Comparison of ENCODE assay signal across 8 mouse cellular contexts in genomic region chr11:118196824-118197388, GRCm38 (mm10). TPM values are rescaled to one million over a fixed set of nuclear protein-coding genes. Genes with fewer than 3 reads are reported as not detected.
DNase-seq lines count a peak whose midpoint lies in the region; ATAC-seq and TF ChIP-seq lines count a peak whose summit lies in the region.
"Had no signal": no experiment of that assay in that cellular context is flagged by ENCODE, and none has a peak within 500 bp of the region (broad histone marks: within the 10 kb centered on the region; RNA-seq: fewer than 3 reads in every experiment).

No protein-coding gene starts in this region.

- peak overlapping the region; percentile 12; the same call in 1 of the 2 replicates for H3K4me2 ChIP-seq in forebrain, embryonic 16.5 days (ENCODE audit: low read length)
- peak overlapping the region; percentile 25; the same call in 1 of the 2 replicates for H3K4me2 ChIP-seq in midbrain, embryonic 12.5 days (replicated peaks)
- H3K4me2 ChIP-seq in liver, postnatal 0 days (ENCODE audit: low read depth, low read length) = no peak overlapping the region

- H3K4me1 ChIP-seq in heart, adult 2 months (ENCODE audit: control insufficient read depth, insufficient read depth, low read length) = peaks cover 66% of the 10 kb centered on the region
- peaks cover 29% of the 10 kb centered on the region for H3K4me1 ChIP-seq in cortical plate, adult 2 months (ENCODE audit: control insufficient read depth, insufficient read depth, low read length)
- H3K4me1 ChIP-seq in forebrain, embryonic 16.5 days (replicated peaks; ENCODE audit: control insufficient read depth, insufficient read depth, low read length) = peaks cover 68% of the 10 kb centered on the region
- H3K4me1 ChIP-seq in midbrain, embryonic 12.5 days = peaks cover 63% of the 10 kb centered on the region
- peaks cover 66% of the 10 kb centered on the region for H3K4me1 ChIP-seq in liver, postnatal 0 days (ENCODE audit: insufficient read depth)

- peaks cover 45% of the 10 kb centered on the region for H3K36me3 ChIP-seq in heart, adult 2 months (ENCODE audit: control insufficient read depth, insufficient read depth, low read length)
- peaks cover 5% of the 10 kb centered on the region; the same call in 1 of the 2 replicates for H3K36me3 ChIP-seq in forebrain, embryonic 16.5 days (ENCODE audit: control insufficient read depth, insufficient read depth)
- H3K36me3 ChIP-seq in midbrain, embryonic 12.5 days = peaks cover 11% of the 10 kb centered on the region
- 0 out of 2 replicates have a peak, but pooled peaks cover 4% of the 10 kb centered on the region for H3K36me3 ChIP-seq in liver, postnatal 0 days (replicated peaks; ENCODE audit: insufficient read depth, low read length)

- 0 out of 2 replicates have a peak overlapping the region, but pooled peaks have one; percentile 7 for H3K4me3 ChIP-seq in heart, adult 2 months
- no peak overlapping the region for H3K4me3 ChIP-seq in cortical plate, adult 2 months (ENCODE audit: insufficient read depth, low read length)
- no peak overlapping the region for H3K4me3 ChIP-seq in forebrain, embryonic 16.5 days (replicated peaks; ENCODE audit: low read length)
- H3K4me3 ChIP-seq in midbrain, embryonic 12.5 days = no peak overlapping the region
- no peak overlapping the region for H3K4me3 ChIP-seq in liver, postnatal 0 days (ENCODE audit: low read depth, low read length)

- no peaks in the 10 kb centered on the region for H3K9me3 ChIP-seq in forebrain, embryonic 16.5 days (ENCODE audit: control insufficient read depth, low read length)
- H3K9me3 ChIP-seq in midbrain, embryonic 12.5 days = no peaks in the 10 kb centered on the region
- no peaks in the 10 kb centered on the region for H3K9me3 ChIP-seq in liver, postnatal 0 days (ENCODE audit: low read length)

- no peaks in the 10 kb centered on the region for H3K27me3 ChIP-seq in heart, adult 2 months (ENCODE audit: control insufficient read depth, insufficient read depth, low read length)
- no peaks in the 10 kb centered on the region for H3K27me3 ChIP-seq in forebrain, embryonic 16.5 days (replicated peaks; ENCODE audit: control insufficient read depth, insufficient read depth, low read length)
- no peaks in the 10 kb centered on the region for H3K27me3 ChIP-seq in midbrain, embryonic 12.5 days
- H3K27me3 ChIP-seq in liver, postnatal 0 days (ENCODE audit: insufficient read depth, low read length) = no peaks in the 10 kb centered on the region

- peak overlapping the region; percentile 71 for H3K27ac ChIP-seq in heart, adult 2 months
- H3K27ac ChIP-seq in cortical plate, adult 2 months (ENCODE audit: insufficient read depth, low read length) = peak overlapping the region; percentile 0; the same call in 1 of the 2 replicates
- H3K27ac ChIP-seq in forebrain, embryonic 16.5 days (ENCODE audit: low read length) = peak overlapping the region; percentile 73
- H3K27ac ChIP-seq in midbrain, embryonic 12.5 days (replicated peaks) = peak overlapping the region; percentile 56; the same call in 1 of the 2 replicates
- H3K27ac ChIP-seq in liver, postnatal 0 days (ENCODE audit: low read depth) = no peak overlapping the region

- intact Hi-C loops in heart, adult 2 months (cut with DNase I) = loop anchor here (2.0 kb wide), 1 partner anchor 14 kb away; no protein-coding TSS in a partner anchor
- intact Hi-C loops in heart, postnatal 25 days (cut with DNase I) = loop anchor here (2.0 kb wide), 1 partner anchor 16 kb away; no protein-coding TSS in a partner anchor

- no peak for TF ChIP-seq POLR2A in heart, adult 2 months (IDR thresholded peaks at IDR 0.05; ENCODE audit: insufficient read depth, low read depth, low read length)
- no peak for TF ChIP-seq POLR2A in cortical plate, adult 2 months (IDR thresholded peaks at IDR 0.05; ENCODE audit: extremely low read depth, insufficient read depth, low read length)

- TF ChIP-seq EP300 in heart, adult 2 months (IDR thresholded peaks at IDR 0.05; ENCODE audit: insufficient read depth, low read depth, low read length) = no peak
- TF ChIP-seq EP300 in liver, postnatal 0 days (IDR thresholded peaks at IDR 0.05; ENCODE audit: low read depth) = no peak

- H3K9ac ChIP-seq in heart, adult 2 months (ENCODE audit: low read depth, low read length) = no peak overlapping the region
- H3K9ac ChIP-seq in forebrain, embryonic 16.5 days (replicated peaks; ENCODE audit: low read depth, low read length) = no peak overlapping the region
- no peak overlapping the region for H3K9ac ChIP-seq in midbrain, embryonic 12.5 days (replicated peaks)
- H3K9ac ChIP-seq in liver, postnatal 0 days (replicated peaks) = no peak overlapping the region

- WGBS in heart, adult 2 months = 14% methylated on average over 10 of the region's 10 CpGs
- WGBS in forebrain, embryonic 16.5 days = 46% methylated on average over 10 of the region's 10 CpGs
- 52% methylated on average over 10 of the region's 10 CpGs for WGBS in midbrain, embryonic 12.5 days
- WGBS in liver, postnatal 0 days (ENCODE audit: insufficient replicate concordance) = 66% methylated on average over 10 of the region's 10 CpGs

- 0 out of 2 replicates have a peak, but pooled peaks have one; percentile 24 for ATAC-seq in forebrain, embryonic 16.5 days
- ATAC-seq in midbrain, embryonic 12.5 days (ENCODE audit: low FRiP score, low read depth) = no peak
- no peak for ATAC-seq in liver, postnatal 0 days
- ATAC-seq: intestine, embryonic 16.5 days had no signal

- DNase-seq in heart, adult 2 months = peak in 1 of 2 experiments; percentile 42
- DNase-seq in heart, postnatal 25 days (ENCODE audit: low spot score) = no peak
- no peak for DNase-seq in B cell, adult 2 months
- DNase-seq in liver, postnatal 0 days = no peak

- TF ChIP-seq CTCF in heart, adult 2 months (IDR thresholded peaks at IDR 0.05) = no peak
- TF ChIP-seq CTCF in cortical plate, adult 2 months (IDR thresholded peaks at IDR 0.05; ENCODE audit: extremely low read depth, insufficient read depth, low read length) = no peak
- no peak for TF ChIP-seq CTCF in liver, postnatal 0 days (IDR thresholded peaks at IDR 0.05; ENCODE audit: low read depth)

- peaks cover 8% of the 10 kb centered on the region for H3K79me2 ChIP-seq in heart, adult 2 months (replicated peaks; ENCODE audit: control insufficient read depth, insufficient read depth, low read length)

RNA-seq across cellular contexts. Expression of gene Cyth1, which starts 51.5 kb away (rescaled TPM):
- total RNA-seq in heart, adult 2 months (2021) = 10 to 100 TPM; 54.1 to 56.0 TPM
- 30.7 and 39.6 TPM in 2 replicates for polyA plus RNA-seq in heart, adult 2 months (2012; rRNA removed)
- 10 to 100 TPM; 48.9 to 53.8 TPM for total RNA-seq in heart, postnatal 25 days (2021)
- 69.2 and 80.3 TPM in 2 replicates for polyA plus RNA-seq in cortical plate, adult 2 months (2012; rRNA removed)
- 32.1 and 35.2 TPM in 2 replicates for polyA plus RNA-seq in forebrain, embryonic 16.5 days (2015; fragmentation: Nextera tagmentation; extraction: Ambion mirVana)
- 28.3 and 28.5 TPM in 2 replicates for polyA plus RNA-seq in midbrain, embryonic 12.5 days (2016; fragmentation: Nextera tagmentation; extraction: Ambion mirVana)
- 7.0 and 7.9 TPM in 2 replicates for polyA plus RNA-seq in liver, postnatal 0 days (2015; fragmentation: Nextera tagmentation; extraction: Ambion mirVana)
